Mouse (Mus musculus) heart, postnatal 36 days (tissue): ENCODE measurements around the gene Fen1. TPM values are rescaled to one million over a fixed set of nuclear protein-coding genes. Genes with fewer than 3 reads are reported as not detected.

ENCODE experiments used
- DNase-seq, 2 experiments: peaks; one replicate each; pipeline ENCODE4 v3.0.0; 2021 to 2022
- intact Hi-C: fragments of 180-260 bp; cut with DNase I; formaldehyde crosslinking; loops from one replicate; pipeline ENCODE4 v1.15.1; 2025
- total RNA-seq, 2 experiments: library from RNA; stranded (reverse); gene quantifications; 2 replicates each; pipeline ENCODE4 v1.2.3; 2021

The Fen1 gene
- total RNA-seq, 2 experiments from 2014 or later: 4.7 TPM

- intact Hi-C loops: no loop called here
- peak; percentile 27 to 44 for DNase-seq
These were observed 15.1 kb upstream of the Fen1 start for GRCm38 (mm10) chr19:10219108-10219507.

- intact Hi-C loops: no loop called here
These were observed 12.1 kb upstream of the Fen1 start for GRCm38 (mm10) chr19:10216101-10216500.

GRCm38 (mm10) chr19:10213796-10214471 lies 10.0 kb upstream of the Fen1 start:
- intact Hi-C loops: no loop called here
- DNase-seq: peak in 1 of 2 experiments; percentile 49

More at GRCm38 (mm10) chr19:10216101-10216500, 12.1 kb upstream of the Fen1 start:
- DNase-seq: no peak

GRCm38 (mm10) chr19:10210885-10211284 lies 6.9 kb upstream of the Fen1 start:
- DNase-seq: no peak
- intact Hi-C loops: no loop called here

- DNase-seq: peak in 1 of 2 experiments; percentile 37
- intact Hi-C loops: no loop called here
These were observed 4.9 kb upstream of the Fen1 start for GRCm38 (mm10) chr19:10208851-10209250.

- intact Hi-C loops: no loop called here
- DNase-seq: no peak
These were observed 1.1 kb upstream of the Fen1 start for GRCm38 (mm10) chr19:10205051-10205450.

- intact Hi-C loops: no loop called here
- DNase-seq: peak in 1 of 2 experiments; percentile 23
These were observed 640 bp upstream of the Fen1 start for GRCm38 (mm10) chr19:10204616-10205001.

GRCm38 (mm10) chr19:10203146-10203847 lies 672 bp downstream of the Fen1 start:
- intact Hi-C loops: loop anchor here (2.0 kb wide), 1 partner anchor 18 kb away; no protein-coding TSS in a partner anchor
- no peak for DNase-seq

- intact Hi-C loops: loop anchor here (2.0 to 5.0 kb wide), 3 partner anchors 161 to 282 kb away; partner anchors contain the start of genes Best1 and Rab3il1
These were observed 5.2 kb downstream of the Fen1 start for GRCm38 (mm10) chr19:10198723-10199122.

GRCm38 (mm10) chr19:10198286-10198685 lies 5.7 kb downstream of the Fen1 start:
- intact Hi-C loops: loop anchor here (2.0 to 5.0 kb wide), 3 partner anchors 161 to 281 kb away; partner anchors contain the start of genes Best1 and Rab3il1
- no peak for DNase-seq

More at GRCm38 (mm10) chr19:10198723-10199122, 5.2 kb downstream of the Fen1 start:
- peak; percentile 79 to 85 for DNase-seq

GRCm38 (mm10) chr19:10197130-10197529 lies 6.8 kb downstream of the Fen1 start:
- intact Hi-C loops: loop anchor here (5.0 kb wide), 1 partner anchor 160 kb away; no protein-coding TSS in a partner anchor
- DNase-seq: no peak

GRCm38 (mm10) chr19:10195252-10195651 lies 8.7 kb downstream of the Fen1 start:
- intact Hi-C loops: loop anchor here (5.0 kb wide), 1 partner anchor 158 kb away; no protein-coding TSS in a partner anchor
- no peak for DNase-seq

GRCm38 (mm10) chr19:10194337-10194736 lies 9.6 kb downstream of the Fen1 start:
- no peak for DNase-seq
- intact Hi-C loops: no loop called here

- DNase-seq: peak in 1 of 2 experiments; percentile 24
- intact Hi-C loops: no loop called here
These were observed 12.6 kb downstream of the Fen1 start for GRCm38 (mm10) chr19:10191326-10191725.

- intact Hi-C loops: no loop called here
- DNase-seq: peak; percentile 70 to 77
These were observed 13.2 kb downstream of the Fen1 start for GRCm38 (mm10) chr19:10190796-10191195.

GRCm38 (mm10) chr19:10189940-10190339 lies 14.0 kb downstream of the Fen1 start:
- intact Hi-C loops: no loop called here
- no peak for DNase-seq

GRCm38 (mm10) chr19:10189022-10189421 lies 14.9 kb downstream of the Fen1 start:
- DNase-seq: no peak
- intact Hi-C loops: no loop called here

- intact Hi-C loops: no loop called here
- DNase-seq: no peak
These were observed 15.6 kb downstream of the Fen1 start for GRCm38 (mm10) chr19:10188281-10188811.

- DNase-seq: no peak
- intact Hi-C loops: no loop called here
These were observed 17.4 kb downstream of the Fen1 start for GRCm38 (mm10) chr19:10186569-10186968.

GRCm38 (mm10) chr19:10185876-10186275 lies 18.1 kb downstream of the Fen1 start:
- DNase-seq: no peak
- intact Hi-C loops: loop anchor here (2.0 kb wide), 1 partner anchor 17 kb away; no protein-coding TSS in a partner anchor

GRCm38 (mm10) chr19:10184096-10184495 lies 19.9 kb downstream of the Fen1 start:
- intact Hi-C loops: loop anchor here (2.0 to 5.0 kb wide), 3 partner anchors 19 to 142 kb away; partner anchors contain the start of genes Fads2 and Fads3
- DNase-seq: no peak
